Mouse (Mus musculus): ENCODE measurements at regions not wholly inside any gene's neighbourhood (a gene's known extent, or its start where the extent isn't known, plus 50 kb on each side); places are given as distances from the start of the nearest gene placed in this dataset.

DNA sequence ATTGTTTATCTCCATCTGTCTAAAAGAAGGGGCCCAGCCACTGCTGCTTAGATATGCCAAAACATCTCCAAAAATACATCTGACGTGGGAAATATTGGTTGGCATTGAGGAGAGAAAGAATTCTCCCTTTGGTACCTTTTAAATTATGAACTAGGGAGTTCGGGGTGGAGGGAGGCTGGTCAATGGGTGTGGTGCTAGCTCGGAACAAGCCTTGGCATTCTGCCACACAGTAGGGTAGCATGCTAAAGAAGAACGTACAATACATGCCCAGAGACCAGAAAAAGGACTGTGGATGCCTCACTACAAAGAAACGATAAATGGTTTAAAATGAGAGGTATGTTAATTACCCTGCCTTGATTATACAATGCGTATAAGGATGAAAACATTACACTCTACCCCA, 149.3 kb downstream of the Nectin1 start:
- no peaks in the 10 kb centered on the region for H3K79me3 ChIP-seq (ENCODE audit: low read depth)
- TF ChIP-seq MAX (IDR thresholded peaks at IDR 0.05) (no peak), CTCF (IDR thresholded peaks at IDR 0.05; ENCODE audit: control insufficient read depth, insufficient read depth, insufficient read length) (no peak), FOSL1 (IDR thresholded peaks at IDR 0.05; ENCODE audit: insufficient read depth, low read length, poor library complexity, severe bottlenecking) (no peak), CEBPB (IDR thresholded peaks at IDR 0.05; ENCODE audit: low read depth) (no peak), MYOG (IDR thresholded peaks at IDR 0.05; ENCODE audit: control insufficient read depth, extremely low read depth, insufficient read length) (no peak), MYOD1 (IDR thresholded peaks at IDR 0.05; ENCODE audit: control insufficient read depth, insufficient read length, low read depth) (no peak), USF1 (IDR thresholded peaks at IDR 0.05; ENCODE audit: low read depth) (no peak)

DNA sequence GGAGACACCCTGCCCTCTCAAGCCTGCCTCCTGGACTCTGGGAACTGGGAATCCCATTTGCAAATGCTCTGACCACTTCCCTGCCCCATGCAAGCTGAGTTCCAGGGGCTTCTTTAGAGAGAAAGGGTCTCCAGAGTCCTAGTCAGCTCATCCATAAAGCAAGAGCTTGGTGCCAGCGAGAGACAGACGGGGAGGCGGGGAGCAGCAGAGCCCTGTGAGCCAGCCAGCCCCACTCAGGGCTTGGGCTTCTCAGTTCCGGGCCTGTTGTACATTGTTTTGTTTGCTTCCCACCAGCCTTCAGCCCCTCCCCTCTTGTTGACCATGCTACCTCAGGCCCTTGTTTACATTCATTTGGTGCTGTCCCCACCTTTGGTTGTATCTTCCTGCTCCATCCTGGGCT, 143.9 kb upstream of the Thy1 start:
- H3K4me3 ChIP-seq (ENCODE audit: insufficient read depth, poor library complexity, severe bottlenecking), result no peak overlapping the region
- no peaks in the 10 kb centered on the region for H3K36me3 ChIP-seq (ENCODE audit: control insufficient read depth, insufficient read depth)

More for the DNA sequence above, 149.3 kb downstream of the Nectin1 start:
- Histone ChIP-seq H3K4me3 (ENCODE audit: insufficient read depth, poor library complexity, severe bottlenecking) (no peak overlapping the region), H3ac (ENCODE audit: control insufficient read depth, insufficient read length, low read depth) (no peak overlapping the region), H3K79me2 (ENCODE audit: control insufficient read depth, insufficient read depth) (no peaks in the 10 kb centered on the region), H3K36me3 (ENCODE audit: control insufficient read depth, insufficient read depth) (no peaks in the 10 kb centered on the region), H3K27me3 (ENCODE audit: control insufficient read depth, insufficient read depth, insufficient read length) (no peaks in the 10 kb centered on the region)

DNA sequence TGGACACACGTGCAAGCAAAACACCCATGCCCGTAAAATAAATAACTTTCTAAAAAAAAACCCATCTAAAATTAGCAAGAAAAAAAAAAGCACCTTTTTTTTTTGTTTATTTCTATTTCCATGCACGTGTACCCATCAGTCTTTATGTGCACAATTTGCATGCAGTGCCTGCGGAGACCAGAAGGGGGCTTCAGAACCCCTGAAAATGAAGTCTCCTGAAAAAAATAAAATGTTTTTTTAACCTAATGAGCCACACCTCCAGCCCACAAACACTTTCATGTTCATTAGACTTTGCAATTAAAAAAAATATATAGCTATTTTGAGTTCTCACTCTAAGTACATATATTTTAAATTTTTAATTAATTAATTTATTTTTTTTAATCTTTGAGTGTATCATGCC, 134.9 kb upstream of the Thy1 start:
- peaks cover 4% of the 10 kb centered on the region for H3K27me3 ChIP-seq (ENCODE audit: control insufficient read depth, insufficient read depth, insufficient read length)
- H3K4me3 ChIP-seq (ENCODE audit: insufficient read depth, poor library complexity, severe bottlenecking), result no peak overlapping the region
- no peak for TF ChIP-seq USF1 (IDR thresholded peaks at IDR 0.05; ENCODE audit: low read depth)
- no peak for TF ChIP-seq FOSL1 (IDR thresholded peaks at IDR 0.05; ENCODE audit: insufficient read depth, low read length, poor library complexity, severe bottlenecking)
- no peak for TF ChIP-seq CEBPB (IDR thresholded peaks at IDR 0.05; ENCODE audit: low read depth)
- TF ChIP-seq MAX (IDR thresholded peaks at IDR 0.05), result no peak
- TF ChIP-seq MYOD1 (IDR thresholded peaks at IDR 0.05; ENCODE audit: control insufficient read depth, insufficient read length, low read depth), result no peak
- TF ChIP-seq CTCF (IDR thresholded peaks at IDR 0.05; ENCODE audit: control insufficient read depth, insufficient read depth, insufficient read length), result no peak
- no peak for TF ChIP-seq MYOG (IDR thresholded peaks at IDR 0.05; ENCODE audit: control insufficient read depth, extremely low read depth, insufficient read length)
- H3K79me2 ChIP-seq (ENCODE audit: control insufficient read depth, insufficient read depth), result no peaks in the 10 kb centered on the region
- no peaks in the 10 kb centered on the region for H3K79me3 ChIP-seq (ENCODE audit: low read depth)
- no peak overlapping the region for H3ac ChIP-seq (ENCODE audit: control insufficient read depth, insufficient read length, low read depth)
- H3K36me3 ChIP-seq (ENCODE audit: control insufficient read depth, insufficient read depth), result no peaks in the 10 kb centered on the region

More for the DNA sequence above, 143.9 kb upstream of the Thy1 start:
- peaks cover 14% of the 10 kb centered on the region for H3K27me3 ChIP-seq (ENCODE audit: control insufficient read depth, insufficient read depth, insufficient read length)
- H3ac ChIP-seq (ENCODE audit: control insufficient read depth, insufficient read length, low read depth), result no peak overlapping the region
- H3K79me3 ChIP-seq (ENCODE audit: low read depth), result no peaks in the 10 kb centered on the region
- no peaks in the 10 kb centered on the region for H3K79me2 ChIP-seq (ENCODE audit: control insufficient read depth, insufficient read depth)
- TF ChIP-seq CEBPB (IDR thresholded peaks at IDR 0.05; ENCODE audit: low read depth) (no peak), USF1 (IDR thresholded peaks at IDR 0.05; ENCODE audit: low read depth) (no peak), FOSL1 (IDR thresholded peaks at IDR 0.05; ENCODE audit: insufficient read depth, low read length, poor library complexity, severe bottlenecking) (no peak), MYOG (IDR thresholded peaks at IDR 0.05; ENCODE audit: control insufficient read depth, extremely low read depth, insufficient read length) (no peak), MYOD1 (IDR thresholded peaks at IDR 0.05; ENCODE audit: control insufficient read depth, insufficient read length, low read depth) (no peak), MAX (IDR thresholded peaks at IDR 0.05) (no peak), CTCF (IDR thresholded peaks at IDR 0.05; ENCODE audit: control insufficient read depth, insufficient read depth, insufficient read length) (no peak)

DNA sequence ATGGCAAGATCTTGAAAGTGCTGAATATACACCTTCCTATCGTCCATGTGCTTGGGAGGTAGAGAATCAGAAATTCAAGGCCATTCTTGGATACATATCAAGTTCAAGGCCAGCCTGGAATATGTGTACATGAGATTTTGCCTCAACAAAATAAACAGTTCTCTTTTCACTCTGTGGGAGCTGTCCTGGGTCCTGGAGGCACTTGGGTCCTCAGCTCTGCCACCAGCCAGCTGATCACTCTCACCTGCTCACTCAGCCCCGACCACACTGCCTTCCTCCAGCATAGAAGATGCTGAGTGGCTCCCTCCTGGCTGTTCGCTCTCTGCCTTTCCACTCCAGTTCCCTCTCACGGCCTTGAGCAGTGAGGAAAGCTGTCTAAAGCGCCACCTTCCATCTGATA, 128.2 kb upstream of the Thy1 start:
- H3K4me3 ChIP-seq (ENCODE audit: insufficient read depth, poor library complexity, severe bottlenecking), result no peak overlapping the region
- no peaks in the 10 kb centered on the region for H3K79me2 ChIP-seq (ENCODE audit: control insufficient read depth, insufficient read depth)
- H3K79me3 ChIP-seq (ENCODE audit: low read depth), result no peaks in the 10 kb centered on the region
- TF ChIP-seq MYOG (IDR thresholded peaks at IDR 0.05; ENCODE audit: control insufficient read depth, extremely low read depth, insufficient read length) (no peak), USF1 (IDR thresholded peaks at IDR 0.05; ENCODE audit: low read depth) (no peak), MAX (IDR thresholded peaks at IDR 0.05) (no peak), MYOD1 (IDR thresholded peaks at IDR 0.05; ENCODE audit: control insufficient read depth, insufficient read length, low read depth) (no peak)
- no peak overlapping the region for H3ac ChIP-seq (ENCODE audit: control insufficient read depth, insufficient read length, low read depth)
- no peaks in the 10 kb centered on the region for H3K36me3 ChIP-seq (ENCODE audit: control insufficient read depth, insufficient read depth)
- peaks cover 34% of the 10 kb centered on the region for H3K27me3 ChIP-seq (ENCODE audit: control insufficient read depth, insufficient read depth, insufficient read length)

DNA sequence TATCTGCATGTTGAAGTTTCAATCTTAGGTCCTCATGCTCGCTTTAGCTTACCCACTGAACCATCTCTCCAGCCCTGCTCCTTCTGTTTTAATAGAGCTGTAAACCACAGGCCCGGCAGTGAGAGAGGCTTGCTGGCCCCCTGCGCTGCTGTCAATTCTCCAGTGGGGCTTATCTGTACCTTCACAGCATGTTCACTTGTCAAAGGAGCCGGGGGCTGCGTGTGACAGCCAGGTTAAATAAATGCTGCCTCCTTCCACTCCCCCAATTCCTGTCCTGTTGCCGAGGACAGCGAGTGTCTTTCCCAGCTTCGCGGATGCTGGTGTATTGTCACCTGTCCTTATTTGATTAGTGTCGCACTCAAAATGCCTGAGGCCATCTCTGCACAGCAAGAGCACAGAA, 125.7 kb upstream of the Thy1 start:
- Histone ChIP-seq H3ac (ENCODE audit: control insufficient read depth, insufficient read length, low read depth) (no peak overlapping the region), H3K27me3 (ENCODE audit: control insufficient read depth, insufficient read depth, insufficient read length) (peaks cover 37% of the 10 kb centered on the region), H3K36me3 (ENCODE audit: control insufficient read depth, insufficient read depth) (no peaks in the 10 kb centered on the region), H3K4me3 (ENCODE audit: insufficient read depth, poor library complexity, severe bottlenecking) (no peak overlapping the region), H3K79me2 (ENCODE audit: control insufficient read depth, insufficient read depth) (no peaks in the 10 kb centered on the region), H3K79me3 (ENCODE audit: low read depth) (no peaks in the 10 kb centered on the region)
- no peak for TF ChIP-seq CEBPB (IDR thresholded peaks at IDR 0.05; ENCODE audit: low read depth)
- no peak for TF ChIP-seq MYOG (IDR thresholded peaks at IDR 0.05; ENCODE audit: control insufficient read depth, extremely low read depth, insufficient read length)

DNA sequence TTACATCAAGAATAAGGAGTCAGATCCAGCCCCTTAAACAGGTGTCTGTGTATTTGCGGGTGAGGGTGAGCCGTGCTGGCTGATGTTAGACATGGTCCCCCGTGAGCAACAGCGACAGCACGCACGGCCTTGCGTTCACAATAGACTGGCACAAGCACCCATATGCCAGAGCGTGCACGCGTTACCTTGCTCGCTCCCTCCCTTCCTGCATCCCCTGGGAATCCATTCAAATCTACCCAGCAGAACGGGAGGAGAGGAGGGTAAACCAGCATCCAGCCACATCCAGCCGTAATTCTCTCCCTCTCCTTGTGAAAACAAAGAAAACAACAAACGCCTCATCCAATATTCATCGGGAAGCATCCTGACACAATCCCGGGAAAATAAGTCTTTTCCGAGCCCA, 124.2 kb upstream of the Thy1 start:
- H3K27me3 ChIP-seq (ENCODE audit: control insufficient read depth, insufficient read depth, insufficient read length), result peaks cover 40% of the 10 kb centered on the region
- H3K36me3 ChIP-seq (ENCODE audit: control insufficient read depth, insufficient read depth), result no peaks in the 10 kb centered on the region
- H3K79me2 ChIP-seq (ENCODE audit: control insufficient read depth, insufficient read depth), result no peaks in the 10 kb centered on the region
- no peaks in the 10 kb centered on the region for H3K79me3 ChIP-seq (ENCODE audit: low read depth)
- no peak overlapping the region for H3ac ChIP-seq (ENCODE audit: control insufficient read depth, insufficient read length, low read depth)
- no peak overlapping the region for H3K4me3 ChIP-seq (ENCODE audit: insufficient read depth, poor library complexity, severe bottlenecking)
- TF ChIP-seq USF1 (IDR thresholded peaks at IDR 0.05; ENCODE audit: low read depth), result no peak
- TF ChIP-seq FOSL1 (IDR thresholded peaks at IDR 0.05; ENCODE audit: insufficient read depth, low read length, poor library complexity, severe bottlenecking), result no peak
- no peak for TF ChIP-seq MYOD1 (IDR thresholded peaks at IDR 0.05; ENCODE audit: control insufficient read depth, insufficient read length, low read depth)
- no peak for TF ChIP-seq CTCF (IDR thresholded peaks at IDR 0.05; ENCODE audit: control insufficient read depth, insufficient read depth, insufficient read length)
- TF ChIP-seq MAX (IDR thresholded peaks at IDR 0.05), result no peak
- no peak for TF ChIP-seq MYOG (IDR thresholded peaks at IDR 0.05; ENCODE audit: control insufficient read depth, extremely low read depth, insufficient read length)
- no peak for TF ChIP-seq CEBPB (IDR thresholded peaks at IDR 0.05; ENCODE audit: low read depth)
